ENCODE assay signal across 33 mouse cellular contexts in the genomic region with DNA sequence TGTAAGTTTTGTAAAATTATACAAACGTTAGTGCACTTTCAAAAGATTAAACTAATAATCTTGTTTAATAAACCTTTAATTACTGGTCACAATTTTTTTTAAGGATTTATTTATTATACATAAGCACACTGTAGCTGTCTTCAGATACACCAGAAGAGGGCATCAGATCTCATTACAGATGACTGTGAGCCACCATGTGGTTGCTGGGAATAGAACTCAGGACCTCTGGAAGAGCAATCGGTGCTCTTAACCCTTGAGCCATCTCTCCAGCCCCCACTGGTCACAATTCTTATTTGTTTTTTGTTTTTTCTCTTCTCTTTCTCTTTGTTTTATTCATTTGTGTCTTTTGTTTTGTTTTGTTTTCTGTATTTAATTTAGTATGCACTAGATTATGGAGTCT. TPM values are rescaled to one million over a fixed set of nuclear protein-coding genes. Genes with fewer than 3 reads are reported as not detected.
A peak's percentile ranks its signal among the peaks of the same experiment; 100 is the strongest.
DNase-seq lines count a peak whose midpoint lies in the region; ATAC-seq and TF ChIP-seq lines count a peak whose summit lies in the region.
"Had no signal": no experiment of that assay in that cellular context is flagged by ENCODE, and none has a peak within 500 bp of the region (broad histone marks: within the 10 kb centered on the region; RNA-seq: fewer than 3 reads in every experiment).

No protein-coding gene starts in this region.

- no peak overlapping the region for H3K4me2 ChIP-seq in kidney, postnatal 0 days (ENCODE audit: low read length)
- H3K4me2 ChIP-seq in kidney, embryonic 15.5 days = no peak overlapping the region
- H3K4me2 ChIP-seq in liver, embryonic 14.5 days (ENCODE audit: low read depth) = no peak overlapping the region
- H3K4me2 ChIP-seq in hindbrain, embryonic 11.5 days (replicated peaks; ENCODE audit: low read depth, low read length) = no peak overlapping the region
- H3K4me2 ChIP-seq: embryonic facial prominence, embryonic 12.5 days; embryonic facial prominence, embryonic 15.5 days; heart, embryonic 13.5 days; hindbrain, embryonic 14.5 days had no signal

- TF ChIP-seq POLR2A in MEL (IDR thresholded peaks at IDR 0.05; ENCODE audit: control insufficient read depth in 1 of 2, insufficient read depth in 1 of 2, low read depth in 1 of 2, low read length in 2 of 2, poor library complexity in 1 of 2) = no peak

- no peak overlapping the region for H3K9ac ChIP-seq in kidney, postnatal 0 days (ENCODE audit: low read depth, low read length)
- H3K9ac ChIP-seq in kidney, embryonic 15.5 days = no peak overlapping the region
- H3K9ac ChIP-seq in liver, embryonic 14.5 days (replicated peaks) = no peak overlapping the region
- no peak overlapping the region for H3K9ac ChIP-seq in MEL (ENCODE audit: control insufficient read depth, low read depth, low read length, poor library complexity, severe bottlenecking)
- no peak overlapping the region for H3K9ac ChIP-seq in hindbrain, embryonic 11.5 days (ENCODE audit: low read depth, low read length)
- H3K9ac ChIP-seq: embryonic facial prominence, embryonic 12.5 days; embryonic facial prominence, embryonic 15.5 days; forebrain, postnatal 0 days; heart, embryonic 13.5 days; hindbrain, embryonic 14.5 days had no signal

- H3K36me3 ChIP-seq in kidney, postnatal 0 days (ENCODE audit: insufficient read depth, low read length) = 0 out of 2 replicates have a peak, but pooled peaks cover 1% of the 10 kb centered on the region
- H3K36me3 ChIP-seq in kidney, embryonic 15.5 days = peaks cover 5% of the 10 kb centered on the region; the same call in 1 of the 2 replicates
- peaks cover 12% of the 10 kb centered on the region for H3K36me3 ChIP-seq in liver, embryonic 14.5 days (replicated peaks; ENCODE audit: control insufficient read depth, insufficient read depth, low read depth)
- H3K36me3 ChIP-seq in MEL (ENCODE audit: control insufficient read depth in 1 of 2, insufficient read depth in 2 of 2, low read length in 2 of 2) = peaks cover 0 to 16% of the 10 kb centered on the region in 2 experiments; a peak in 2 of 4 replicates
- no peaks in the 10 kb centered on the region for H3K36me3 ChIP-seq in hindbrain, embryonic 11.5 days (ENCODE audit: control insufficient read depth, insufficient read depth, low read length)
- H3K36me3 ChIP-seq: embryonic facial prominence, embryonic 15.5 days had no signal

- WGBS in kidney, postnatal 0 days = 85% methylated on average over 2 of the region's 2 CpGs
- 83% methylated on average over 2 of the region's 2 CpGs for WGBS in kidney, embryonic 15.5 days
- WGBS in liver, embryonic 14.5 days (ENCODE audit: insufficient replicate concordance) = 73% methylated on average over 2 of the region's 2 CpGs
- WGBS in hindbrain, embryonic 11.5 days = 83% methylated on average over 2 of the region's 2 CpGs

- no peaks in the 10 kb centered on the region for H3K9me3 ChIP-seq in kidney, postnatal 0 days (replicated peaks; ENCODE audit: low read length)
- no peaks in the 10 kb centered on the region for H3K9me3 ChIP-seq in kidney, embryonic 15.5 days (replicated peaks)
- H3K9me3 ChIP-seq in liver, embryonic 14.5 days (ENCODE audit: control insufficient read depth, low read length) = no peaks in the 10 kb centered on the region
- H3K9me3 ChIP-seq in MEL (replicated peaks; ENCODE audit: insufficient read depth, low read length) = no peaks in the 10 kb centered on the region
- no peaks in the 10 kb centered on the region for H3K9me3 ChIP-seq in hindbrain, embryonic 11.5 days (ENCODE audit: control insufficient read depth, low read length)
- H3K9me3 ChIP-seq: embryonic facial prominence, embryonic 12.5 days; embryonic facial prominence, embryonic 15.5 days; heart, embryonic 10.5 days; heart, embryonic 13.5 days; hindbrain, embryonic 10.5 days had no signal

- peak; percentile 13 for DNase-seq in heart, adult 11 months
- no peak for DNase-seq in heart, postnatal 4 days
- DNase-seq in kidney, postnatal 0 days (ENCODE audit: low spot score) = no peak
- no peak for DNase-seq in liver, embryonic 14.5 days (ENCODE audit: low read depth in 3 of 3, low spot score in 3 of 3)
- no peak for DNase-seq in liver
- peak; percentile 24 for DNase-seq in MEL (ENCODE audit: low read depth, low spot score)
- DNase-seq in hindbrain, embryonic 11.5 days (ENCODE audit: low spot score) = no peak
- DNase-seq: adrenal gland, adult 2 months; adrenal gland, postnatal 14 days; cerebellum, adult 11 months; cerebellum, adult 2 months; cerebellum, adult 9-11 months; cerebellum, postnatal 25 days; forebrain, postnatal 0 days; gastrocnemius, adult 2 months; gastrocnemius, postnatal 14 days; heart, adult 18-20 months; heart, postnatal 14 days had no signal

- no peak for TF ChIP-seq EP300 in liver, embryonic 14.5 days (IDR thresholded peaks at IDR 0.05; ENCODE audit: low read depth)
- no peak for TF ChIP-seq EP300 in MEL (IDR thresholded peaks at IDR 0.05; ENCODE audit: low read depth in 1 of 2, low read length in 2 of 2)

- H3K79me2 ChIP-seq in MEL (ENCODE audit: control insufficient read depth, insufficient read depth, low read length, poor library complexity) = peaks cover 4% of the 10 kb centered on the region; the same call in 1 of the 2 replicates

- ATAC-seq in kidney, postnatal 0 days (replicated peaks; ENCODE audit: low FRiP score, low read depth) = no peak
- no peak for ATAC-seq in kidney, embryonic 15.5 days (replicated peaks; ENCODE audit: low FRiP score)
- ATAC-seq in liver, embryonic 14.5 days (ENCODE audit: insufficient read depth) = no peak
- ATAC-seq in hindbrain, embryonic 11.5 days (ENCODE audit: low FRiP score) = no peak
- ATAC-seq: forebrain, embryonic 14.5 days; forebrain, postnatal 0 days; hindbrain, postnatal 0 days had no signal

- H3K4me1 ChIP-seq in kidney, postnatal 0 days (replicated peaks; ENCODE audit: insufficient read depth, low read length) = no peaks in the 10 kb centered on the region
- H3K4me1 ChIP-seq in kidney, embryonic 15.5 days = peaks cover 11% of the 10 kb centered on the region
- peaks cover 11 to 26% of the 10 kb centered on the region in 2 experiments for H3K4me1 ChIP-seq in liver, embryonic 14.5 days (replicated peaks; ENCODE audit: control insufficient read depth in 2 of 2, insufficient read depth in 2 of 2, low read length in 1 of 2)
- H3K4me1 ChIP-seq in MEL (ENCODE audit: control insufficient read depth in 1 of 2, insufficient read depth in 2 of 2, low read length in 2 of 2) = peaks cover 0 to 4% of the 10 kb centered on the region in 2 experiments; a peak in 1 of 4 replicates
- H3K4me1 ChIP-seq in hindbrain, embryonic 11.5 days (replicated peaks; ENCODE audit: control insufficient read depth, insufficient read depth, low read length) = no peaks in the 10 kb centered on the region

- no peak overlapping the region for H3K27ac ChIP-seq in kidney, postnatal 0 days
- no peak overlapping the region for H3K27ac ChIP-seq in kidney, embryonic 15.5 days
- H3K27ac ChIP-seq in liver, embryonic 14.5 days = no peak overlapping the region
- no peak overlapping the region for H3K27ac ChIP-seq in MEL (ENCODE audit: control insufficient read depth, low read depth, low read length)
- H3K27ac ChIP-seq in hindbrain, embryonic 11.5 days (ENCODE audit: low read depth, low read length) = no peak overlapping the region
- H3K27ac ChIP-seq: embryonic facial prominence, embryonic 12.5 days; embryonic facial prominence, embryonic 15.5 days; gastrocnemius, adult 2 months; heart, embryonic 10.5 days; heart, embryonic 13.5 days; hindbrain, embryonic 10.5 days; hindbrain, embryonic 14.5 days; hindbrain, postnatal 0 days had no signal

- 0 out of 2 replicates have a peak, but pooled peaks have one; percentile 14 for TF ChIP-seq CTCF in kidney, postnatal 0 days (IDR thresholded peaks at IDR 0.05; ENCODE audit: low read depth)
- TF ChIP-seq CTCF in liver, embryonic 14.5 days (IDR thresholded peaks at IDR 0.05; ENCODE audit: low read depth) = peak; percentile 24; the same call in 1 of the 2 replicates
- TF ChIP-seq CTCF in MEL (IDR thresholded peaks at IDR 0.05 in 2 of 3, conservative IDR thresholded peaks at IDR 0.05 in 1 of 3; ENCODE audit: control insufficient read depth in 1 of 3, insufficient read depth in 1 of 3, low read depth in 2 of 3, low read length in 3 of 3, poor library complexity in 1 of 3, severe bottlenecking in 1 of 3) = peak in 1 of 3 experiments; percentile 60; a peak in 2 of 6 replicates

- peak; percentile 25 for TF ChIP-seq RAD21 in MEL (IDR thresholded peaks at IDR 0.05; ENCODE audit: low read depth, low read length)

- no peak overlapping the region for H3K4me3 ChIP-seq in kidney, postnatal 0 days (replicated peaks; ENCODE audit: low read depth, low read length)
- H3K4me3 ChIP-seq in kidney, embryonic 15.5 days (replicated peaks) = no peak overlapping the region
- no peak overlapping the region for H3K4me3 ChIP-seq in liver, embryonic 14.5 days (ENCODE audit: insufficient read depth in 1 of 2, low read depth in 2 of 2, low read length in 2 of 2)
- H3K4me3 ChIP-seq in MEL (ENCODE audit: control insufficient read depth in 1 of 2, insufficient read depth in 1 of 2, low read depth in 2 of 2, low read length in 2 of 2) = no peak overlapping the region
- no peak overlapping the region for H3K4me3 ChIP-seq in hindbrain, embryonic 11.5 days (ENCODE audit: low read depth, low read length)
- H3K4me3 ChIP-seq: embryonic facial prominence, embryonic 12.5 days; embryonic facial prominence, embryonic 15.5 days; gastrocnemius, adult 2 months; heart, embryonic 10.5 days; heart, embryonic 13.5 days; hindbrain, embryonic 10.5 days had no signal

- H3K27me3 ChIP-seq in kidney, postnatal 0 days (ENCODE audit: insufficient read depth, low read length) = no peaks in the 10 kb centered on the region
- H3K27me3 ChIP-seq in kidney, embryonic 15.5 days = no peaks in the 10 kb centered on the region
- no peaks in the 10 kb centered on the region for H3K27me3 ChIP-seq in liver, embryonic 14.5 days (ENCODE audit: control insufficient read depth, insufficient read depth, low read length)
- H3K27me3 ChIP-seq in MEL (ENCODE audit: control insufficient read depth in 1 of 2, insufficient read depth in 2 of 2, low read length in 2 of 2) = no peaks in the 10 kb centered on the region
- no peaks in the 10 kb centered on the region for H3K27me3 ChIP-seq in hindbrain, embryonic 11.5 days (ENCODE audit: control insufficient read depth, insufficient read depth, low read length)
- H3K27me3 ChIP-seq: embryonic facial prominence, embryonic 12.5 days; embryonic facial prominence, embryonic 15.5 days; heart, embryonic 13.5 days had no signal

RNA-seq across cellular contexts. Expression of gene Brca2, which starts 2.8 kb away (rescaled TPM):
- total RNA-seq in heart, postnatal 4 days (2021) = 10 to 100 TPM; 19.6 to 22.8 TPM
- 12.7 and 13.6 TPM in 2 replicates for polyA plus RNA-seq in kidney, postnatal 0 days (2015; fragmentation: Nextera tagmentation; extraction: Ambion mirVana)
- polyA plus RNA-seq in kidney, embryonic 15.5 days (2015; fragmentation: Nextera tagmentation; extraction: Ambion mirVana) = 24.0 and 27.4 TPM in 2 replicates
- polyA plus RNA-seq in liver, embryonic 14.5 days (2012; rRNA removed) = 9.6 and 17.3 TPM in 2 replicates
- 13.0 and 16.7 TPM in 2 replicates for polyA plus RNA-seq in liver, embryonic 14.5 days (2014; fragmentation: Nextera tagmentation; extraction: Ambion mirVana)
- total RNA-seq in MEL (2012; rRNA removed) = 29.8 and 31.2 TPM in 2 replicates
- 100 to 1,000 TPM in 1 of 2 experiments, 10 to 100 TPM in 1; 53.4 to 239 TPM for polyA plus RNA-seq in MEL (2012; ENCODE audit: insufficient read depth in 1 of 2, insufficient read length in 2 of 2, low read depth in 1 of 2, low replicate concordance in 2 of 2, missing spikeins in 1 of 2)
- polyA plus RNA-seq in hindbrain, embryonic 11.5 days (2014; fragmentation: Nextera tagmentation; extraction: Ambion mirVana) = 22.6 and 25.8 TPM in 2 replicates

RNA-seq across cellular contexts. Expression of gene Zar1l, which starts 7.3 kb away (rescaled TPM):
- total RNA-seq in heart, postnatal 4 days (2021) = not detected
- not detected in 2 replicates for polyA plus RNA-seq in kidney, postnatal 0 days (2015; fragmentation: Nextera tagmentation; extraction: Ambion mirVana)
- not detected in 2 replicates for polyA plus RNA-seq in kidney, embryonic 15.5 days (2015; fragmentation: Nextera tagmentation; extraction: Ambion mirVana)
- not detected in 2 replicates for polyA plus RNA-seq in liver, embryonic 14.5 days (2012; rRNA removed)
- not detected in 2 replicates for polyA plus RNA-seq in liver, embryonic 14.5 days (2014; fragmentation: Nextera tagmentation; extraction: Ambion mirVana)
- total RNA-seq in MEL (2012; rRNA removed) = not detected in 2 replicates
- not detected for polyA plus RNA-seq in MEL (2012; ENCODE audit: insufficient read depth in 1 of 2, insufficient read length in 2 of 2, low read depth in 1 of 2, low replicate concordance in 2 of 2, missing spikeins in 1 of 2)
- not detected in 2 replicates for polyA plus RNA-seq in hindbrain, embryonic 11.5 days (2014; fragmentation: Nextera tagmentation; extraction: Ambion mirVana)
- total RNA-seq: adrenal gland, adult 2 months; adrenal gland, postnatal 14 days; adrenal gland, postnatal 4 days; common myeloid progenitor, adult 5-6 weeks; ES-E14; gastrocnemius, adult 2 months; gastrocnemius, postnatal 14 days; gastrocnemius, postnatal 4 days; heart, adult 18-20 months; heart, postnatal 14 days; hindbrain, postnatal 0 days had no signal
- polyA plus RNA-seq: adrenal gland, adult 2 months; cerebellum, adult 2 months; embryonic facial prominence, embryonic 12.5 days; embryonic facial prominence, embryonic 15.5 days; forebrain, embryonic 11.5 days; forebrain, embryonic 14.5 days; forebrain, postnatal 0 days; heart, embryonic 10.5 days; heart, embryonic 13.5 days; heart, embryonic 16.5 days; hindbrain, embryonic 10.5 days; hindbrain, embryonic 14.5 days; hindbrain, postnatal 0 days had no signal

Comparison
In these comparisons a context has a peak if more than half of its experiments do, and no peak if none do; other contexts are left out.
1. DNase-seq: peak in heart, adult 11 months (single experiment) and MEL (single experiment); none in heart, postnatal 4 days (single experiment), kidney, postnatal 0 days (single experiment), liver, embryonic 14.5 days (0 of 3), liver (single experiment) and hindbrain, embryonic 11.5 days (single experiment).